Mouse (Mus musculus): ENCODE results near the gene Itgal.
"Not testable (repeated sequence)": the region's sequence is repeated elsewhere in the genome, so short reads cannot be mapped to it uniquely, and the experiment has no call there.

Itgal gene

DNA sequence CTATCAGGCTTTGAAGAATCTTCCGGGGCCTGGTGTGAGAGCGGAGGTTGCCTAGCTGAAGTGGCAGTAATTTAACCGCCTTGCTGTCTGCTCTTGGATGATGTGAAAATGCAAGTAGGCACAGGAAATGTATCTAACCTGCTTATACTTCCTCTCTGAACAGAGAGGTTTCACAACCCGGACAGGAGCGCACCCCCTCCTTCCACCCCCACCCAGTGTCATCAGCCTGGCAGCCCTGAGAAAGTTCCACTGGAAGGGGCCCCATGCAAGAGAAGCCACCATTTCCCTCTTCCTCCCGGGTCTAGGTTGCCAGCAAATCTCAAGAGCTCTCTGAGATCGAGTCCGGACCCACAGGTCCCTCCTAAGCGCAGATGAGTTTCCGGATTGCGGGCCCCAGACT, at the start of gene Itgal:
Gene Itgal, plus strand, starts transcription at position 163 of the 400 bp plus-strand sequence.
- DNase-seq, result peak; percentile 59 to 60

DNA sequence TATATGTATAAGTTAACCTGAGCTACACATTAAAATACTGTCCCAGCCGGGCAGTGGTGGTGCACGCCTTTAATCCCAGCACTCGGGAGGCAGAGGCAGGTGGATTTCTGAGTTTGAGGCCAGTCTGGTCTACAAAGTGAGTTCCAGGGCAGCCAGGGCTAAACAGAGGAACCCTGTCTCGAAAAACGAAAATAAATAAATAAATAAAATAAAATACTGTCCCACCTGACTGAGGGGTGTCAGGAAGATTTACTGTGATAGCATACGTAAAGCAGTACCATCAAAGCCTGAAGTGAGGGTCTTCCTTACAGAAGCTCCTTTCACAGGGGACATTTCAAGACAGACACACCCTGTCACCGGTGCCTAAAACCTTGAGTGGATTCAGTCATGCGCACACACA, 45.5 kb upstream of the Itgal start:
- DNase-seq, result not testable (repeated sequence)

DNA sequence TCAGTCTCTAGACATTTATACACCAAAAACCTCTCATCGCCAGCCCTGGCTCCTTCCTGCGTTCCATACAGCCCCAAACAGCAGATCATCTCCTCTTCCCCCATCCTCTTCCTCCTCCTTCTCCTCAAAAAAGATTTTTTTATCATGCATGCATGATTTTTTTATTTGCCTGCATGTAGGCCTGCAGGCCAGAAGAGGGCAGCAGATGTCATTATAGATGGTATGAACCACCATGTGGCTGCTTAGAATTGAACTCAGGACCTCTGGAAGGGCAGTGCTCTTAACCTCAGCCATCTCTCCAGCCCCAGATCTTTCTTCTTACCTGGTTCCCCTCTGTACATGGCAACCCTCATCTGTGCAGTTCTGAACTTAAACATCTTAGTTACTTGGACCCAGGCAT, 43.6 kb upstream of the Itgal start:
- peak in 1 of 2 experiments; percentile 33 for DNase-seq

DNA sequence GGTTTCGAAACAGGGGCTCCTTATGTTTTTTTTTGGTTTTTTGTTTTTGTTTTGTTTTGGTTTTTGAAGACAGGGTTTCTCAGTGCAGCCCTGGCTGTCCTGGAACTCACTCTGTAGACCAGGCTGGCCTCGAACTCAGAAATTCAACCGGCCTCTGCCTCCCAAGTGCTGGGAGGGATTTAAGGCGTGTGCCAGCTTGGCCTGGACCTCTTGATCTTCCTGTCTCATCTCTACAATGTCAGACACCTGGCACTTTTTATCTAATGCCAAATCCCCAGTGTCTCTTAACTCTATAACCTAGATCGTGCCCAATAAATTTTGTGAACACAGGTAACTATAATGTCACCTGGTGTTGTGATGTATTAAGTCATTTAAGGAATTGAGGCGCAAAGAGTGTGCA, 42.7 kb upstream of the Itgal start:
- no peak for DNase-seq

DNA sequence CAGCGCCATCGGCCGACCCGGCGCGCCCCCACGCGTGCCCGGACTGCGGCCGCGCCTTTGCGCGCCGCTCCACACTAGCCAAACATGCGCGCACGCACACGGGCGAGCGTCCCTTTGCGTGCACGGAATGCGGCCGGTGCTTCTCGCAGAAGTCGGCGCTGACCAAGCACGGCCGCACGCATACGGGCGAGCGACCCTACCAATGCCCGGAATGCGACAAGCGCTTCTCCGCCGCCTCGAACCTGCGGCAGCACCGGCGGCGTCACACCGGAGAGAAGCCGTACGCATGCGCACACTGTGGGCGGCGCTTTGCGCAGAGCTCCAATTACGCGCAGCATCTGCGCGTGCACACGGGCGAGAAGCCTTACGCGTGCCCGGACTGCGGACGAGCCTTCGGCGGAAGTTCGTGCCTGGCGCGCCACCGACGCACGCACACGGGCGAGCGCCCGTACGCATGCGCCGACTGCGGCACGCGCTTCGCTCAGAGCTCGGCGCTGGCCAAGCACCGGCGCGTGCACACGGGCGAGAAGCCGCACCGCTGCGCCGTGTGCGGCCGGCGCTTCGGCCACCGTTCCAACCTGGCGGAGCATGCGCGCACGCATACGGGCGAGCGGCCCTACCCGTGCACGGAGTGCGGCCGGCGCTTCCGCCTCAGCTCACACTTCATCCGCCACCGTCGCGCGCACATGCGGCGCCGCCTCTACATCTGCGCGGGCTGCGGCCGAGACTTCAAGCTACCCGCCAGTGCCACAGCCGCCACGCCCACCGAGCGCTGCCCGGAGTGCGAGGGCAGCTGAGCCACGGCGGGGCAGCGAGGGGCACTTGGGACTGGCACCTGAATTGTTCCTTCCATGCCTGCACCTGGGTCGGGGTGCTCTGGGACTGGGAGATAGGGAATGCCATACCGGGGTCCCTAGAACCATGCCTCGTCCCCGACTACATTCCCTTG, 42.0 kb upstream of the Itgal start:
- DNase-seq, result peak; percentile 96 to 98

DNA sequence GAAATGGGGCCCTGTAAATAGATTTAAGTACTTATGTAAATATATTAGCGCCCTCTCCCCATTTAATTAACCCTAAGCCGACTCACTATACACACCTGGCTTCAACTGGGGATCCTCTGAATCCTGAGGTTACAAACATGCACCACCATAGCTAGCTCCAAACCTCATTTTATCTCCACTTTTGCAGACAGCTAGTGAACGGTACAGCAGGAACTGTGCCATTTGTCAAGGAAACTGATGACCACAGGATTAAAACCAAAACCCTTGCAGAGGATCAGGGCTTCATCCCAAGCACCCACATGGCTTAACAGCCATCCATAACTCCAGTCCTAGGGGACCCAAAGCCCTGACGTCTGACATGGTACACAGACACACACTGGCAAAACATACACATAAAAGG, 41.1 kb upstream of the Itgal start:
- DNase-seq, result no peak

DNA sequence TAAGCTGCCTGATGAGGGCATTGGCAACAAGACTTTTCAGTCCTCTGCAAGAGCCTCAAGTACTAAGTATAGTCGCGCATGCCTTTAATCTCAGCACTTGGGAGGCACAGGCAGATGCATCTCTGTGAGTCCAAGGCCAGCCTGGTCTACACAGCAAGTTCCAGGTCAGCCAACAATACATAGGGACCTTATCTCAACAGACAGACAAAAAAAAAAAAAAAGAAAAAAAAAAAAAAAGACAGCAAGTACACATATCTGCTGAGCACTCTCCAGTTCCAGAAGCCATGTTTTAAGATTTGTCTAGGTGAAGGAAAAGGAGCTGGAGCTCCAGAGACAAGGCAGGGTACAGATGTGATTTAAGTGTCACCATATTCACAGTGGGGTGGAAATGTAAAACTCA, 40.1 kb upstream of the Itgal start:
- no peak for DNase-seq

DNA sequence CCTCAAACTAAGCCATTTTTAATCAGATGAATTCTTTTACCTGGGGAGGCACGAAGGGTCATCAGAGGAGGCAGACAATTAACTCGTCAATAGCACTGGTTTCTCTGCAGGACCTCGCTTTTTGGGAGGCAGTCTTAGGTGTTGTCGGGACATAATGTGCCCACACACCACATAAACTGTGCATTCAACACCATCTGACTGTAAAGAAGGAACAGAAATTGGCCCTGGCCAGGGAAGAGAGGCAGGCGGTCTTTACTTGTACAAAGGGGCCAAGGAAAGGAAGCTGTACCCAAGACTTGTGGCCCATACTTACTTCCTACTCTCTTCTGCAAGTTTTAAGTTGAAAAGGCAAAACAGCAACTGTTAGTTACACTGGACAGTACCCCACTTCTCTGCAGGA, 39.5 kb upstream of the Itgal start:
- no peak for DNase-seq

DNA sequence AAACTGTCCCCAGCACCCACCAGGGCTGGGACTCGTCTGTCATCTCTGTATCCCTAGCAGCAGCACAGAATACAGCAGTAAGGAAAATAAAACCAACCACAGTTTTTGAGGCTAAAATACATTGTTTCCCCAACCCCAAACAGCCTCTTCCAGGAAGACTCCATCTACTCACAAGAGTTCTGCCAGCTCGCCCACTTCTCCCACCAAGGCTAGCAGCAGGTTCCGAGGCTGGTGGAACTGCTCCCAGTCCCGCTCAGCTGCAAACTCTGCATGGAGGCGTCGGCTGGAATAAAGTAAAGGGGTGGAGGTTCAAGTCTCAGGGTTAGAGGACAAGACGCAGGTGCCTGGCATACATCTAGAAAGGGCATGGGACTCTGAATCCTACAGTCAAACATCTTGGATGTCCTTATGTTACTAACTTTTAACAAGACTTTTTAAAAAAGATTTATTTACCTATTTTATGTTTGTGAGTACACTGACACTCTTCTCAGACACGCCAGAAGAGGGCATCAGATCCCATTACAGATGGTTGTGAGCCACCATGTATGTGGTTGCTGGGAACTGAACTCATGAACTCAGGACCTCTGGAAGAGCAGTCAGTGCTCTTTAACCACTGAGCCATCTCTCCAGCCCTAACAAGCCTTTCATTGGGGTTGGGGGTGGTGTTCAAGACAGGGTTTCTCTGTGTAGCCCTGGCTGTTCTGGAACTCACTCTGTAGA, 36.7 kb upstream of the Itgal start:
- DNase-seq, result no peak

DNA sequence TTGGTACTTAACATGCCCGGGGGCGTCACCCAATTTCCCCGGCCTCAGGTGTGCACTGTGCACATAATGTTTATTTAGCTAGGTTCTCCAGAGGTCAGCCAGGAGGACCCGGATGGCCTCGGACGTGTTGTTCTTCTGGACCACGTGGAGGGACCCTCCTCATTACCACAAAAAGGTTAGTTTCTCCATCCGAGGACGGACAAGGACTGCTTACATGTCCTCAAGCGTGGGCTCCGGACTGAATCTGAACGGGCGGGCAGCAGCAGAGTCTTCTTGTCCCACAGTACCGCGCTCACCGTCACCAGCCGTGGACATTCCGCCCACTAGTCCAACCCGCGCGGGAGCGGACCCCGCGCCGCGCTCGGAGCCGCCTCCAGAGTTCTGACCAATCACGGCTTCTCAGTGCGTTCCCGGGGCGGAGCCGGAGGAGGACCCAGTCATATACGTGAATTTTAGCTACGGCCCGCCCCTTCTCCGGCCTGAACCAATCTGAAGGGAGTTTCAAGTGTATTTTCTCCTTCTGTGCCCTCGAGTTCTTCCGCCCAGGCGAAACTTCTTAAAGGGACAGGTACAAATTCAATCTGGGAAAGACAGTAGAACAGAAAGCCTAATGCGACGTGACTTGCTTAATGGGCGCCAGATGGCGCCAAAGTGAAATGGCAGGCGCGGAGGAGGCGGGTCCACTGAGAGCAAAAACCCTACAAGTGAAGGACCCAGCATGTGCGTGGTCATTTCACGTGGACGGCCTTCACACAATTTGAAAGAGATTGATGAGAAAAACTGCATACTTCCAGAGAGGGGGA, 35.5 kb upstream of the Itgal start, which contains the start of gene Dctpp1:
Gene Dctpp1, minus strand, starts transcription at position 401 of the 803 bp plus-strand sequence.
- peak; percentile 97 to 99 for DNase-seq

DNA sequence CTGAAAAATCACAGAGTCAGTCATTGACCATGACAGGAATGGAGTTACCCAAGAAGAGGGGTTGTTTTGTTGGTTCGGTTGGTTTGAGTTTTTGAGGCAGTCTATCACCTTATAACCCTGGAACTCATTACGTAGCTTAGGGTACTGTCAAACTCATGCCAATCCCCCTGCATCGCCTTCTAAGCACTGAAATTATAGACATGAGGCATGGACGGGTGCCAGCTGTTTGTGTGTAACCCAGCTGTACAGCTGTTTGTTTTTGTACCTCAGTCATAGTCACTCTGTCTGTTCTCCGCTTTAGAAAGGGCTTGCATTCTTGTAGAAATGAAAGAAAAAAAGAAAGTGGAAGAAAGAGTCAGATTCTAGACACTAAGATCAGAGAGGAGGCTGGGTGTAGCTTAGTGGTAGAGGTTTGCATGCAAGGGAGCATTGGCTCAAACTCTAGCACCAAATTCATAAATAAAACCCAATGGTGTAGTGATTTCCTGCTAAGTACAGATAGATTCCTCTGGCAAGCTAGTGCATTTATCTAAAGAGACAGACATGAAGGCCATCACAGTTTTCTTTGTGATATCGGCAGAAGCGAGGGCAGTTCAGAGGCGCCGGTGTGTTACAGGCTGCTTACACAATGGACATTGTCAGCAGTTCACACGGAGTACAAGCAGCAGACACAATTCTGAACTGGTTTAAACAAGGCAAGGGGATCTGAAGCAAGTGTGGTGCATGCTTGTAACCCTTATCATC, 33.7 kb upstream of the Itgal start:
- peak in 1 of 2 experiments; percentile 65 for DNase-seq

DNA sequence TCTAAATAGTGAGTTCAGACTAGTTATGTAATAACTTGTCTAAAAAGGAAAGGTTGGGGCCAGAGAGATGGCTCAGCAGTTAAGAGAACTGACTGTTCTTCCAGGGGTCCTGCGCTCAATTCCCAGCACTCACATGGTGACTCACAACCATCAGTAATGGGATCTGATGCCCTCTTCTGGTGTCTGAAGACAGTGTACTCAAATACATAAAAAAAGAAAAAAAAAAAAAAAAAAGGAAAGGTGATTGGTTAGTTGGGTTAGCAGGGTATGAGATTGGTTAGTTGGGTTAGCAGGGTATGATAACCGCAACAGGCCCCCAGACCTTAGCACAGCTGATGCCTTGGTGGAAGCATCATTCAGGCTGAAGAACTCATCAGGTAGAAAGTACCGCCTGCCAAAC, 32.5 kb upstream of the Itgal start:
- DNase-seq, result no peak

DNA sequence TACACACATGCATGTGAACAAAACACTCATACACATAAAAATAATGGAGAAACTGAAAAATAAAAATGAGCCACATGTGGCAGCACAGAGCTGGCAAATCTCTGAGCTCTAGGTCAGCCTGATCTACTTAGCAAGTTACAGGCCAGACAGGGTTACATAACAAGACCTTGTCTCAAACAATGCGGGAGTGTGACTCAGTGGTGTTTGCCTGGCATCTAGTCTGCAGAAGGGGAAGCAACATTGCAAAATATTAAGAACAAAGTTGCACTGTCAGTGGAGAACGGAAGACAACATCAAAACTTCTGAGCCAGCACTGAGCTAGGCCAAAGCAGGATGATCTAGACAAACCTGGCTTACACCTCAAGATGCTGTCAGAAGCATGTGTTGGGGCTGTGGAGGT, 25.8 kb upstream of the Itgal start:
- no peak for DNase-seq

DNA sequence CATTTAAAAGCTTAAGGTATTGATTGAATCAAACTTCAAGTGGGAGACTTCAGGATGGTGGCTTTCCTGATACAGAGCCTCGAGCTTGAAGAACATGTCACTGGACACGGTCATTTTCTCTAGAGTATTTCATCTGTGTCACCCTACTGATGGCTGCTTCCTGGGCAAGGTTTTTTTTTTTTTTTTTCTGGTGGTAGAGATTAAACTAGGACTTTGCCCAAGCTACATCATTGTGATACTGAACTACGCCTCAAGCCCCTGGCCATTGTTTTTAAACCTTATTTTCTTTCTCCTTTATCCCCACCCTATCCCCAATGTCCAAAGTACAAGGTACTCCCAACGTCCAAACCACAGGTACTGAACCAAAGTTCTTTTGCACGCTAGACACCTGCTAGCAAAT, 25.4 kb upstream of the Itgal start:
- no peak for DNase-seq

DNA sequence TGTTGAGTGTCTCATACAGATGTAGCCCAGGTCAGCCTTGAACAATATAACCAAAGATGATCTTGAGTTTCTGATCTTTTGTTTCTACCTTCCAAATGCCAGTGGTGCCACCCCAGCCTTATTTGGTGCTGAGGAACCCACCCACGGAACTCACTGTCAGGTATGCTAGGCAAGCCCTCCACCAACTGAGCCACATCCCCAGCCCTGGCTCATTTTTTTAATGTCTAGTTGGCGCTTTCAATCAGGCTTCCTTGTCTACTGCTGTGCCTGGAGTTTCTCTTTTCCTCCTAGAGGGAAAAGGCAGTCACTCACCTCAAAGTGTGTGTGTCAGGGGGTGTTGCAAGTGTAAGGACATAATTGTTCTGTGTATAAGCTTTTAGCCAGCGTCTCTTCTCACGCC, 25.0 kb upstream of the Itgal start:
- no peak for DNase-seq

DNA sequence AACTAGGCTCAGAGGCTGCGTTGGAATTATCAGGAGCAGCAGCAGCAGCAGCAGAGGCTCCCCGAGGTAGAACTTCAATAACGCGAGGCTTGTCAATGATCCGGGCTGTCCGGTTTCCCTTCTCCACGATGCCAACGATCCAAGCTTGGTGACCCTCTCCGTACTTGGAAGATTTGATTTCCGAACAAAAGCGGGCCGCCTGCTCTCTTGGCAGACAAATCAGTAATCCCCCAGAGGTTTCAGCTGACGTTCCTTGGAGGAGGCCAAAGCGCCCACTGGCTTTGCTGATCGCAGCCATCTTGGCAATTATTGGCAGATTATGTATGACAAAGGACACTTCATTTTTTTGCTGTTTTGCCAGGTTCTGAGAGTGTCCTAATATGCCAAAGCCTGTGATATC, 23.5 kb upstream of the Itgal start:
- DNase-seq, result no peak

DNA sequence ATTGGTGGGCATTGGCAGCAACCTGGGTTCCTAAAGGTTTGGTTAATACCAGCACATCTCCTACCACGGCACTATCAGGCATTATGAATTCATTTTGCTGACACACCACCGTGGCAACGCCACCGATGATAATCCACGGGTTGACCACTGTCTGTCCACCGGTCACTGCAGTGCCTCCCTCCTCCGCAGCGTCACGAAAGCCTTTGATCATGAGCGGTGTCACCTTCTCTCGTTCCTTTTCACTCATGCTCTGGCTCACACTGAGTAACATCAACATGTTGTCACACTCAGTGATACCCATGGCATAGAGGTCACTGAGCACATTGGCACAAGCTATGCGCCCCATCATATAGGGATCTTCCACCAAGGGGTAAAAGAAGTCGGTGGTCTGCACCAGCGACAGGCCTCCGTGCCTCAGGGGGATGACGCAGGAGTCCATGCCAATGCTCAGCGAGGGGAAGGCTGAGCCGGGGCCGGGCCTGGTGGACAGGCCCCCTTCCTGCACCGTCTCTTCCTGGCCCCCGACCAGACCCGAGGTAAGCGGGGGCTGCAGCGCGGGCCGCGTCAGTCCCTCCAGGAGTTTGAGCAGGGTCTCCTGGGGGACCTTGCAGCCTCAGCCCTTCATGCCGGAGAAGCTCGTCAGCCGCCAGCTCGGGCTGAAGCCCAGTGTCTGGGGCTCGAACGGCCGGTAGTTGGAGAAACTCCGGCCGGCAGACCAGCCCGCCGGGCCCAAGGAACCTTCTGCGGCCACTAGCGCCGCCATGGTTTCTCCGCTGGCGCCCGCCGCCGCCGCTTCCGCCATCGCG, 22.7 kb upstream of the Itgal start:
- DNase-seq, result peak in 1 of 2 experiments; percentile 18

DNA sequence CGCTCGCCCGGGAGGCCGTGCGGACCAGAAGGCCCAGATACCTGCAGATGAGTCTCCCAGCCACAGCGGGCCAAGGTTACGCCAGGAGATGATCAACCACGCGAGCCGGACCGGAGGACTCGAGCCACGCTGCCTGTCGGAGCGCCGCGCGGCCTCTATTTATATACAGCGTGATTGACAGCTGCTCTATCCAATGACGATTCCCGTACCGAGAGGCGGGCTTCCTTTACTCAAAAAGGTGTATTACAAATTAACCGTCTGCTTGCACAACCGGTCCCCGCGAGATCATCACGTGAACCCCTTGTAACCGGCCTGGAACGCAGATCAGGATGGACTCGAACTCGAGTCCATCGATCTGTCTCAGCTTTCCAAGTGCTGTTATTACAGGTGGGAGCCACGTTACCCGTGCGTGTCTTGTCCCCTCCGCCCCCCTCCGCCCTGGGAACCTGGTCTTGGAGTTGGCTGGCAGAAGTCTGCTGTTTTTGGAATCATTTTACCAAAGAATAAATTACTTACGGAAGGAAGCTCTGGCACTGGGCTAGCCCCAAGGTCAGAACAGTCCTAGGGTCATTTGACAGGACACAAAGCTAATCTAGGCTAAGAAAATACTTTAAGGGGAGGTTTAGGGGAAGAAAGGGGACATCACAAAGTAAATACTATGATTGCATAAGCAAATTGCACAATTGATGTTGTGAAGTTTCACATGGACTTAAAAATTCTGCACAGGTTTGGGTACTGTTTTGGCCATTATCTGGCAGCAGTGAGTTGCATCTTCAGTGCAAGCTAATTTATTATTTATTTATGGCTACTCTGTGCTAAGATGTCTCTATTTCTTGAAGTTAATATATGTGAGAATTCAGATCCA, 21.9 kb upstream of the Itgal start, which contains the start of gene Sephs2:
Gene Sephs2, minus strand, starts transcription at position 131 of the 865 bp plus-strand sequence.
- peak; percentile 94 to 96 for DNase-seq

DNA sequence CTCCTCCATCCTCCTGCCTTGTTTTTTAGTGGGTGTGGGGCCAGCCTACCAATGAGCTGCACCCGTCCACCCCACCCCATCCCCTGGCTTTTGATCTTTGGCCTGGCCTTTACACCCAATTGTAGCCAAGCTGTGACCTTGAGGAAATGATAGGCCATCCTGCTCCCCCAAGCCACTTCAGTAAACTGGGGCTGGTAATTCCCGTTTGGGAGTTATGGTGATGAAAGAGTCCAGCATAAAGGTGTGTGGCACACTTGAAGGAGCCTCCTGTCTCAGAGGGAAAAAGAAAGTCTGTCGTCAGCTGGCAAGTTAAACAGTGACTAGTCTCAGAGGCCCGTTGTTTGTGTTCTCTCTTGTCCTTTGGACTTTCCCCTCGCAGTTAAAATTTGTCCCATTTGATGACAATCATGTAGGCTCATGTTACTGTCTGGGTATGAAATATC, 19.5 kb upstream of the Itgal start:
- no peak for DNase-seq

DNA sequence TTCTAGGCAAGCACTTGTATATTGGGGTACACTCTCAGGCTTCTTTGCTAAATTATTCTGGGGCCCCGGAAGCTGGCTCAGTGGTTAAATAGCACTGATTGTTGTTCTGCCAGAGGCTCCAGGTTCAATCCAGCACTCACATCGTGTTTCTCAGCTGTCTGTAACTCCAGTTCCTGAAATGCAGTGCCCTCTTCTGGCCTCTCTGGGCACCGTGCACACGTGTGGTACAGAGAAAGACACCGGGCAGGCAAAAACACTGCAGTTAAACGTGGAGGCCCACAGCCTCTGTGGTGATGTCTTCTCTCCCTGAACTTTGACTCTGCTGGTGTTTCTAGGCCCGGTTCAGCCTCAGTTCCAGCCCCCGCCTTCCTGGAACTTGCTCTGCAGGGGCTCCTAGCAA, 17.7 kb upstream of the Itgal start:
- peak; percentile 59 to 71 for DNase-seq

Measured in lung, postnatal 4 days (tissue).